9 mouse cellular contexts compared by ENCODE assay signal in the genomic region with DNA sequence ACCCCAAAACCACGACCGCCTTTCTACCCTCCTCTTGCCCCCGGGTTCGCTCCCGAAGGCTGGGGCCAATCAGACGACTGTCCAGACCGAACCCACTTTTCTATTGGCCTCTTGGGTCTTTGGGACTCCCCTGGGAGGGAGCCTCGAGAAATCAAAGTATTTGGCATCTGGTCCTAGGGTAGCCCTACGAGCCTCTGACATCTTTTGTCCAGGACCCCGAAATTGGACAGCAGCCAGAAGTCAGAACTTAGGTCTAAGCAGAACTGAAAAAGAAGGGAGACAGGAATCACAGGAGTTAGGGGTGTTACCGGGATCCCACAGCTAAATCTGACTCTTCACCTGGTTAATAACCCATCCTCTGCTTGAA. TPM values are rescaled to one million over a fixed set of nuclear protein-coding genes. Genes with fewer than 3 reads are reported as not detected.
A peak's percentile ranks its signal among the peaks of the same experiment; 100 is the strongest.
DNase-seq lines count a peak whose midpoint lies in the region; ATAC-seq and TF ChIP-seq lines count a peak whose summit lies in the region.
"Had no signal": no experiment of that assay in that cellular context is flagged by ENCODE, and none has a peak within 500 bp of the region (broad histone marks: within the 10 kb centered on the region; RNA-seq: fewer than 3 reads in every experiment).

No protein-coding gene starts in this region.

- peaks cover 30% of the 10 kb centered on the region for H3K4me1 ChIP-seq in lung, embryonic 16.5 days (replicated peaks; ENCODE audit: control insufficient read depth, insufficient read depth, low read length)
- H3K4me1 ChIP-seq in forebrain, embryonic 12.5 days: peaks cover 62% of the 10 kb centered on the region
- peaks cover 48% of the 10 kb centered on the region for H3K4me1 ChIP-seq in limb, embryonic 12.5 days (replicated peaks)
- H3K4me1 ChIP-seq in olfactory bulb, adult 2 months (ENCODE audit: control insufficient read depth, insufficient read depth, low read length): peaks cover 38% of the 10 kb centered on the region

- peak overlapping the region; percentile 61 for H3K4me3 ChIP-seq in lung, embryonic 16.5 days (ENCODE audit: low read length)
- peak overlapping the region; percentile 72 for H3K4me3 ChIP-seq in forebrain, embryonic 12.5 days (replicated peaks)
- H3K4me3 ChIP-seq in limb, embryonic 12.5 days (replicated peaks): peak overlapping the region; percentile 97
- H3K4me3 ChIP-seq in olfactory bulb, adult 2 months (ENCODE audit: insufficient read depth, low read depth, low read length): peak overlapping the region; percentile 47

- peak overlapping the region; percentile 52 for H3K9ac ChIP-seq in lung, embryonic 16.5 days (ENCODE audit: low read length)
- H3K9ac ChIP-seq in forebrain, embryonic 12.5 days: no peak overlapping the region
- H3K9ac ChIP-seq in limb, embryonic 12.5 days (replicated peaks): no peak overlapping the region

- peak overlapping the region; percentile 92 for H3K27ac ChIP-seq in lung, embryonic 16.5 days (ENCODE audit: low read length)
- H3K27ac ChIP-seq in forebrain, embryonic 12.5 days: no peak overlapping the region
- H3K27ac ChIP-seq in limb, embryonic 12.5 days: peak overlapping the region; percentile 98
- no peak overlapping the region for H3K27ac ChIP-seq in olfactory bulb, adult 2 months (ENCODE audit: insufficient read depth, low read depth, low read length)

- intact Hi-C loops in left cerebral cortex, postnatal 14 days (cut with DNase I): loop anchor here (2.0 to 5.0 kb wide), 2 partner anchors 52 to 146 kb away; a partner anchor contains a TSS

- no peak for TF ChIP-seq POLR2A in olfactory bulb, adult 2 months (IDR thresholded peaks at IDR 0.05; ENCODE audit: insufficient read depth, low read depth, low read length)

- no peak for DNase-seq in lung, postnatal 25 days (ENCODE audit: low spot score)
- no peak for DNase-seq in right cerebral cortex, adult 2 months (ENCODE audit: low spot score in 2 of 2)
- DNase-seq in left cerebral cortex, postnatal 14 days (ENCODE audit: low spot score in 2 of 2): no peak
- no peak for DNase-seq in adrenal gland, postnatal 10 days

- peak overlapping the region; percentile 95 for H3K4me2 ChIP-seq in lung, embryonic 16.5 days (ENCODE audit: low read depth, low read length)
- peak overlapping the region; percentile 99 for H3K4me2 ChIP-seq in forebrain, embryonic 12.5 days
- peak overlapping the region; percentile 83 for H3K4me2 ChIP-seq in limb, embryonic 12.5 days

- TF ChIP-seq CTCF in olfactory bulb, adult 2 months (IDR thresholded peaks at IDR 0.05; ENCODE audit: insufficient read depth, low read depth, low read length): no peak

- no peak for ATAC-seq in lung, embryonic 16.5 days (ENCODE audit: low read depth)
- ATAC-seq in forebrain, embryonic 12.5 days (ENCODE audit: low FRiP score): peak; percentile 37; the same call in 1 of the 2 replicates
- no peak for ATAC-seq in limb, embryonic 12.5 days (ENCODE audit: insufficient number of reproducible peaks, insufficient read depth, low FRiP score, low TSS enrichment, low read depth)

- H3K9me3 ChIP-seq in lung, embryonic 16.5 days (ENCODE audit: control insufficient read depth, low read length): no peaks in the 10 kb centered on the region
- no peaks in the 10 kb centered on the region for H3K9me3 ChIP-seq in forebrain, embryonic 12.5 days
- no peaks in the 10 kb centered on the region for H3K9me3 ChIP-seq in limb, embryonic 12.5 days

- H3K27me3 ChIP-seq in lung, embryonic 16.5 days (ENCODE audit: control insufficient read depth, insufficient read depth, low read depth, low read length): peaks cover 37% of the 10 kb centered on the region
- H3K27me3 ChIP-seq in forebrain, embryonic 12.5 days: peaks cover 62% of the 10 kb centered on the region
- peaks cover 29% of the 10 kb centered on the region for H3K27me3 ChIP-seq in limb, embryonic 12.5 days

- H3K36me3 ChIP-seq in lung, embryonic 16.5 days (ENCODE audit: control insufficient read depth, insufficient read depth, low read length): no peaks in the 10 kb centered on the region
- H3K36me3 ChIP-seq in forebrain, embryonic 12.5 days (replicated peaks): no peaks in the 10 kb centered on the region
- no peaks in the 10 kb centered on the region for H3K36me3 ChIP-seq in limb, embryonic 12.5 days

- 3% methylated on average over 11 of the region's 11 CpGs for WGBS in lung, embryonic 16.5 days
- 0% methylated on average over 11 of the region's 11 CpGs for WGBS in forebrain, embryonic 12.5 days
- WGBS in limb, embryonic 12.5 days: 2% methylated on average over 11 of the region's 11 CpGs
- WGBS in olfactory bulb, adult 2 months: 2% methylated on average over 11 of the region's 11 CpGs

RNA-seq across cellular contexts. Expression of a gene that starts 0.5 kb away (rescaled TPM):
- polyA plus RNA-seq in lung, embryonic 16.5 days (2015; fragmentation: Nextera tagmentation; extraction: Ambion mirVana): 6.6 and 7.0 TPM in 2 replicates
- polyA plus RNA-seq in forebrain, embryonic 12.5 days (2016; fragmentation: Nextera tagmentation; extraction: Ambion mirVana): 9.6 and 12.1 TPM in 2 replicates
- polyA plus RNA-seq in limb, embryonic 12.5 days (2016; fragmentation: Nextera tagmentation; extraction: Ambion mirVana): 25.5 and 26.9 TPM in 2 replicates
- polyA plus RNA-seq in olfactory bulb, adult 2 months (2012; ENCODE audit: insufficient read depth, insufficient read length, low replicate concordance, missing spikeins): 54.5 TPM in 1 of 2 replicates, not detected in the other
- 100 to 1,000 TPM; 107 to 130 TPM for total RNA-seq in left cerebral cortex, postnatal 14 days (2021)
- total RNA-seq in adrenal gland, postnatal 10 days (2021): 1 to 10 TPM; 2.1 to 2.8 TPM
- total RNA-seq: monocyte, adult 5-6 weeks had no signal

RNA-seq across cellular contexts. Expression of a gene that starts 11.5 kb away (rescaled TPM):
- 0.08 TPM in 1 of 2 replicates, not detected in the other for polyA plus RNA-seq in lung, embryonic 16.5 days (2015; fragmentation: Nextera tagmentation; extraction: Ambion mirVana)
- polyA plus RNA-seq in forebrain, embryonic 12.5 days (2016; fragmentation: Nextera tagmentation; extraction: Ambion mirVana): 0.19 and 0.26 TPM in 2 replicates
- polyA plus RNA-seq in limb, embryonic 12.5 days (2016; fragmentation: Nextera tagmentation; extraction: Ambion mirVana): 0.20 and 0.40 TPM in 2 replicates
- not detected in 2 replicates for polyA plus RNA-seq in olfactory bulb, adult 2 months (2012; ENCODE audit: insufficient read depth, insufficient read length, low replicate concordance, missing spikeins)
- under 1 TPM; 0.38 to 0.62 TPM for total RNA-seq in left cerebral cortex, postnatal 14 days (2021)
- total RNA-seq in adrenal gland, postnatal 10 days (2021): not detected

RNA-seq across cellular contexts. Expression of a gene that starts 25.2 kb away (rescaled TPM):
- 18.5 and 19.2 TPM in 2 replicates for polyA plus RNA-seq in lung, embryonic 16.5 days (2015; fragmentation: Nextera tagmentation; extraction: Ambion mirVana)
- polyA plus RNA-seq in forebrain, embryonic 12.5 days (2016; fragmentation: Nextera tagmentation; extraction: Ambion mirVana): 0.52 and 0.97 TPM in 2 replicates
- polyA plus RNA-seq in limb, embryonic 12.5 days (2016; fragmentation: Nextera tagmentation; extraction: Ambion mirVana): 2.8 and 4.1 TPM in 2 replicates
- not detected in 2 replicates for polyA plus RNA-seq in olfactory bulb, adult 2 months (2012; ENCODE audit: insufficient read depth, insufficient read length, low replicate concordance, missing spikeins)
- 1 to 10 TPM in 1 of 2 experiments, under 1 TPM in 1; 0.95 to 1.3 TPM for total RNA-seq in left cerebral cortex, postnatal 14 days (2021)
- 10 to 100 TPM in 1 of 2 experiments, 1 to 10 TPM in 1; 7.0 to 10.2 TPM for total RNA-seq in adrenal gland, postnatal 10 days (2021)
- total RNA-seq: monocyte, adult 5-6 weeks had no signal

RNA-seq across cellular contexts. Expression of a gene that starts 47.0 kb away (rescaled TPM):
- polyA plus RNA-seq in lung, embryonic 16.5 days (2015; fragmentation: Nextera tagmentation; extraction: Ambion mirVana): 8.4 and 8.7 TPM in 2 replicates
- polyA plus RNA-seq in forebrain, embryonic 12.5 days (2016; fragmentation: Nextera tagmentation; extraction: Ambion mirVana): 3.7 and 3.8 TPM in 2 replicates
- polyA plus RNA-seq in limb, embryonic 12.5 days (2016; fragmentation: Nextera tagmentation; extraction: Ambion mirVana): 5.1 and 7.0 TPM in 2 replicates
- polyA plus RNA-seq in olfactory bulb, adult 2 months (2012; ENCODE audit: insufficient read depth, insufficient read length, low replicate concordance, missing spikeins): not detected in 2 replicates
- total RNA-seq in left cerebral cortex, postnatal 14 days (2021): 1 to 10 TPM; 3.2 to 3.8 TPM
- 1 to 10 TPM; 3.3 to 4.8 TPM for total RNA-seq in adrenal gland, postnatal 10 days (2021)
- total RNA-seq: monocyte, adult 5-6 weeks had no signal

Comparison
In these comparisons a context has a peak if more than half of its experiments do, and no peak if none do; other contexts are left out.
1. H3K27ac ChIP-seq: peak in lung, embryonic 16.5 days (single experiment) and limb, embryonic 12.5 days (single experiment); none in forebrain, embryonic 12.5 days (single experiment) and olfactory bulb, adult 2 months (single experiment).
2. H3K4me3 ChIP-seq: peak in every context shown above with its lines; median percentile 97 in limb, embryonic 12.5 days; 72 in forebrain, embryonic 12.5 days; 61 in lung, embryonic 16.5 days; 47 in olfactory bulb, adult 2 months.
3. Peak in every context shown above with its lines, with median percentiles within 50 percentile points of each other: H3K4me2 ChIP-seq.